Mouse (Mus musculus) megakaryocyte, embryonic 14.5 days (primary cell): ENCODE measurements around the gene Afg3l1.

ENCODE experiments used
- FLI1 ChIP-seq: IDR thresholded peaks from 2 replicates; pipeline ENCODE4 v1.6.1; 2012; ENCODE audit warnings: low read length, inconsistent platforms, mixed read lengths
- GATA1 ChIP-seq: IDR thresholded peaks from 3 replicates; pipeline ENCODE4 v1.6.1; 2012; ENCODE audit warnings: mixed read lengths, low read length, inconsistent platforms, borderline replicate concordance

DNA sequence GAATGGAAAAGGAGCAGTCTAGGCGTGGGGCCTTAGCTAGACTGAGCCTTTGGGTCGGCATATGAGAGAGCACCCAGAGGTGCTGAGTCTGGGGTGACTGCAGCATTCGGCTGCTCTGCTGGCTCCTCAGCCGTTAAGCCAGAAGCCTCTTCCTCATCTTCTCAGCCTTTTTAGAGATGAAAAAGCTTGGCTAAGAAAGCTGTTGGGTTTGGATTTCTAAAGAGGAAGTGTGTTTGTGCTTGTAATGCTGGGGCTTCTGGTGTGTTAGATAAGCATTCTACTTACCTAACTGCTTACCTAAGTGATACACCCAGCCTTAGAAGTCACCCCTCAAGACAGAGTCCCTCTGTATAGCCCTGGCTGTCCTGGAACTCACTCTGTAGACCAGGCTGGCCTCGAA, 26.9 kb upstream of the Afg3l1 start:
- TF ChIP-seq GATA1 (no peak), FLI1 (no peak)
